Mouse (Mus musculus) testis, postnatal 14 days (tissue): ENCODE data around the gene Arhgef2.

Source experiments
- DNase-seq: peaks from one replicate; pipeline ENCODE4 v3.0.0; 2021; ENCODE audit warnings: low spot score

Arhgef2 gene

GRCm38 (mm10) chr3:88621537-88622112, 15.9 kb downstream of the Arhgef2 start:
- peak; percentile 45 for DNase-seq

DNA sequence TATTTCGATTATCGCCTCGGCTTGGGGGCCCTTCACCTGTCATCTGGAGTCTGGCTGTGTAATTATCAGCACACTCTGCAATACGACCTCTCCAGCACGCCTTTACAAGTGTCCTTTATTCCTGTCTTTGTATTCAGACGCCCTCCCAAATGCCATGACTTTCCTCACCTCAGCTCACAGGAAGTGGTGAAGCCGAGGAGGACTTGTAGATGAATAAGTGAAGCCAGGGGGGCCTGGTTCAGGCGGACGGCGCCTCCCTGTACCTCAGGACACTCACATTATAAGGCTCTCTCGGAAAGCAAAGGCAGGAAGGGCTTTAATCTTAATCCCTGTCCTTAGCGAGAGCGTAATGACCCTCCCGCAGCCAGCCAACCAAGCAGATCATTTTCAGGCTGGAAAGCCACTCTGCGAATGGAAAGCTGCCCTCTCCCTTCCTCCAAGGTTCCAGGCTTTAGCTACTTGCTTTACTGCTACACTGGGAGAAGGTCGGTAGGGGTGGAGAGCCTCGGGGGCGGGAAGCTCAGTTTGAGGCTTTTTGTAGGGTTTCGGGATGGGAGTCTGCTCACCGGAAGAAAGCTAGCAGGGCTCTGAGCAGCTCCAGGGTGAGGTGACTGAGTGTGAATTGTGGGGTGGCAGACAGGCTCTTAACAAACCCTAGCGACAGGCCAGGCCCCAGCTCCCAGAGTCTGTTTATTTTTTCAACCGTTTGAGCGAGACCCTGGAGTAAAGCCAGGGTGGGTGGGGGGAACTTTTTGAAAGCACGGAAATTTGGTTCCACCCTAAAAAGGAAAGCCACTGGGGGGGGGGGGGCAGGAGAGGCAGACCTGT, 16.6 kb downstream of the Arhgef2 start:
- no peak for DNase-seq

DNA sequence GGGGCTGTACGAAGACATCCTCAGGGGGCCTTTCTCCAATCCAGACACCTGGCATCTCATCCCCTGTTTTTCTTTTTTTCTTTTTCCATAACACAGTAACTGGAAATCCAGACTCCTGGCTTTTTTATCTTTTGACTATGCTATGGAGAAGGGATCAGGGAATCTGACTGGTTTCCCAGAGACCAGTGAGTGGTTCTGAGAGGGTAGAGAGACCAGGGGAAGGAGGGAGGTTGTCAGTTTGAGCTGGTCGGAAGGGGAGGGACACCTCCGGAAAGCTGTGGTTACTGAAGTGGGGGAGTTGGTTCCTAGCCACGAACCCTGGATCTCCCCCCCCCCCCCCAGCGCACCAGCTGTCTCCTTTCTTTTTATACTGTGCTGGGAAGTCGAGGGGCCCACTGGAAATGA, 17.2 kb downstream of the Arhgef2 start:
- no peak for DNase-seq

- no peak for DNase-seq
Observed at GRCm38 (mm10) chr3:88623346-88624135, 17.8 kb downstream of the Arhgef2 start.

DNA sequence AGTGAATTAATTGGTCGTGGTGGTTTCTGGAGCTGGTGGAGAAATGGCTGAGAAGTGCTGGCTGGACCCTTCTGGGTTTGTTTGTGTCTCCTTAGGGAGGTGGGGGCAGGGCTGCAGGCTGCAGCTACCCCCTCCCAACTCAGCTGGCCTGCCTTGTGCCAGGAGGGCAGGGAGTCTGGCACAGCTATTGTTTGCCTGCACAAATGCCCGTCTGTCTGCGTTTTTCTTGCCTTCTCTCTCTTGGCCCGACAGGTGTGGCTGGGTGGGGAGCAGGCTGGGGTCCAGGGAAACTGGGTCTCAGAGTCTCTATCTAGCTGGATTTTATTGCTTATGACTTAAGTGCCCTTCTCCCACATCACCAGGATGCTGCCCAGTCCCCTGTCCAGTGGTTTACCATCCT, 18.6 kb downstream of the Arhgef2 start:
- no peak for DNase-seq

- no peak for DNase-seq
Observed at GRCm38 (mm10) chr3:88624951-88625350, 19.2 kb downstream of the Arhgef2 start.

- no peak for DNase-seq
Observed at GRCm38 (mm10) chr3:88625531-88625930, 19.8 kb downstream of the Arhgef2 start.

- no peak for DNase-seq
Observed at GRCm38 (mm10) chr3:88626316-88626715, 20.6 kb downstream of the Arhgef2 start.

- DNase-seq, result peak; percentile 54
Observed at GRCm38 (mm10) chr3:88627114-88627513, 21.3 kb downstream of the Arhgef2 start.

- no peak for DNase-seq
Observed at GRCm38 (mm10) chr3:88627535-88627934, 21.8 kb downstream of the Arhgef2 start.

- DNase-seq, result no peak
Observed at GRCm38 (mm10) chr3:88628766-88629165, 23.0 kb downstream of the Arhgef2 start.

DNA sequence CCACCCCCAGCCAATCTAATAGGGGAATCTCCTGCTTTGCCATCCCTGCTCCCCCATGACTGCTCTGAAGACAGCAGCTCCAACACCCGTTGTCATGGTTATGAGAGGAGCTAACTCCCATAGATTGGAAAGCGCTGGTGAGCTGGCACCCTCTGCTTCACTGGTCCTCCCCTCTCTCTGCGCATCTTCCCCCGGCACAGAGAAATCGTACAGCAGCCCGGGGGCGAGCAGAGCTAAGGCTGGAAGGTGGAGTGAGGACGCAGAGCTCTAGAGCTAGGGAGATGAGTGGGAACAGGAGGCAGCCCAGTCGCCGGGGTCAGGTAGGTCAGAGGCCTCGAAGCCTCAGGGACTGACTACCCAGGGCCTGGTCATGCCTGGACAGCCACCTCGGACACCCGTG, 23.5 kb downstream of the Arhgef2 start:
- DNase-seq, result no peak

DNA sequence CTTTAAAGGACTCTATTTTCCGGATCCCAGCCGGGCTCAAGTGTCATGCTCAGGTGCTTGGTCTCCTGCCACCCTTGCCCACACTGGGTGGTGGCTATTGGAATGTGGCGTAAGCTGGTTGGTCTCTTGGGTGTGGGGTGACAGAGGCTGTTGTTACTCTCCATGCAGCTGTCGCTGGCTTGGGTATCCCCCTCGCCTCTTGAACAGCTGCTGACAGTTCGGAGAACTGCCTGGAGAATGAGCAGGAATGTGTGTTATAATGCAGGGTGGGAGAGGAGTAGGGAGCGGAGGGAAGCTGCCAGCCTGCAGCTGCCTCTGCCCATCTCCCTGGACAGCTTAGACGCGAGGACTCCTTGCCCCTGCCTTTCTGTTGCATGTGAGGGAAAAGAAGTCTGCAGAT, 24.3 kb downstream of the Arhgef2 start:
- DNase-seq, result no peak

DNA sequence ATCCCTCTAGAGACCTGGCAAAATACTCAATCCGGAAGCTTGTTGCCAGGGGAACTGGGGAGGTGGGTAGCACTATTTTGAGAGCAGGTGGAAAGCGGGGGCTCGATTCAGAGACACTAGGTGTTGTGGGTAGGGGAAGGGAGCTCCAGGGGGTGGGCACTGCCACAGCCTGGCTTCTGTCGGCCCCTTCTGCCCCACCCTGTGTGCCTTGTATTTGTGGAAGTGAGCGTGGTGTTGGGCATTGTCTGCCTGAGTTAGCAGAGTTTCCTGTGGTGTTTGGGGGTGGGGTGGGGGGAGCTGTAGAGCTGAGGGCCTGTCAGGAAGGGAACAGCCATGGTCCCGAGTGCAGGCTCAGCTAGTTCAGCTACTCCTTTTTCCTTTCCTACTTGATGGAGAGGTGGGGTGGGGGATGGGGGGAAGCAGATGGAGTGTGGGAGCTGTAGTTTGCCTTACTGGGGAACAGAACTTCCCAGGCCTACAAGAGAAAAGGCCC, 25.1 kb downstream of the Arhgef2 start:
- DNase-seq, result no peak

DNA sequence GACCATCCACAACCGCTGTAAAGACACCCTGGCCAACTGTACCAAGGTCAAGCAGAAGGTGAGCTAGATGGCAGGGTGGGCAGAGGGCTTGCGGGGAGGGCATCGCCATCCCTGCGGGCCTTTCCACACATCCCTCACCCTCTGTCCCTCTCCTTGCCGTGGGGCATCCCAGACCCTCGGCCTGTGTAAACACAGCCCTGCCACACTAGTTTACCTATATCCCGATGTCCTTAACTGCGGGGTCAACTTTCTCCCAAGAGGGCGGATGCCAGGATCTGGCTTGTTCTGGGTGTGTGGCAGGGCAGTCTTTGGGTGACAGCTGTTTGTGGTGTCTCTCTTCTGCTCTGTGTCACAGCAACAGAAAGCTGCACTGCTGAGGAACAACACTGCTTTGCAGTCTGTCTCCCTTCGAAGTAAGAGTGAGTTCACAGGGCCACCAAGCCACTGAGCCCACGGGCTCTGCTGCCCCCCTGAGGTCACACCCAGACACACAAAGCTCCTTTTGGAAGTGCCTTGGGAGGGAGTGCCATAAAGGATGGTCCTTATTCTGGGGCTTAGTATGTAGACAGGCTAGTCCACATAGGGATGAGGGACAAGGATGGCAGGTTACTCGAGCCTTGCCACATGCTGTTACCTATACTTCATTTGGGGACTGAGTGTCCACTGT, 26.3 kb downstream of the Arhgef2 start:
- DNase-seq, result no peak

DNA sequence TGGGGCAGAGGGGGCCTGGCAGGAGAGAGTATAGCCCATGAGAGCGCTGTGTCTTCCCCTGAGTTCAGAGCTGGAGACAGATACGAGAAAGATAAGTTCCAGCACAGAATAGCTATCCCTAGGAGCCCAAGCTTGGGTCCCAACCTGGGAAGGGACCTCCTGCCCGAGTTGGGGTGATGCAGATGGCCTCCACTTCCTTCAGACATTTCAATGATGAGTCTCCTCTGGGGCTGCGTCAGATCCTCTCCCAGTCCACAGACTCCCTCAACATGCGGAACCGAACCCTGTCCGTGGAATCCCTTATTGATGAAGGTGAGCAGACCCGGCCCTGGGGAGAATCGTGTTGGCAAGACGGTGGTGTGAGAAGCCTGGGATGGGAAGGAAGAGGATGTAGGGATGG, 27.3 kb downstream of the Arhgef2 start:
- no peak for DNase-seq

- DNase-seq, result no peak
Observed at GRCm38 (mm10) chr3:88635506-88636275, 29.9 kb downstream of the Arhgef2 start.

DNA sequence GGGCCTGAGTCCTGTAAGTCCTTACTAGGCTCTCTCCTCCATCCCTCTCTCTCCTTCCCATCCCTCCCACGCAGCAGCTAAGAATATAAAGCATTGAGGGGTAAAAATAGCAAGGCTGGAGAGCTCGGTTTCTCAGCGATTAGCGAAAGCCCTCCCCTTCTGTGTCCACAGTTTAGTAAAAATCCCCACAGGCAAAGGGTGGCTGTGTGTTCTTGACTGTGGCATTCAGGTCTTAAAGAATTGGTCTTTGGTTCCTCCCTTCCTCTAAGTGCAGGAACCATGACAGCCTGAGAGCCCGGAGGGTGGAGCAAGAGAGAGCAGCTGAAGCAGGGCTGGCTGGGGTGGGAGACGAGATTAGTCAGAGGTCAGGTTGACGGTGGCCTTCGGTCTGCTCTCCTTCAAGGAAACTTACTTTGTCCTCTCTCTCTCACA, 30.8 kb downstream of the Arhgef2 start:
- DNase-seq, result peak; percentile 62

- no peak for DNase-seq
Observed at GRCm38 (mm10) chr3:88637134-88637533, 31.4 kb downstream of the Arhgef2 start.

DNA sequence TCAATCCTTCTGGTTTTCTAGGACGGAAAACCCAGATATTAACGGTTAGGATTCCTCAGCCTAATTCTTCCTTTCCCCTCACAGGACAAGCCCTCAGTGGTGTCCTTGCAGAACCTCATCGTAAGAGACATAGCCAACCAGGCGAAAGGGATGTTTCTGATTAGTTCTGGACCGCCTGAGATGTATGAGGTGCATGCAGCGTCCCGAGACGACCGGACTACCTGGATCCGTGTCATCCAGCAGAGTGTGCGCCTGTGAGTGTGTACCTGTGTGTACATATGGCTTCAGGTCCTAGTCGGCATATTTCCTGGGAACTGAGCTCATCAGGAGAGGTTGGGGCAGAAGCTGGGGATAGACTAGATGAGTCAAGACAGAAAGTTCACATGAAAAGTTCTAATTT, 33.5 kb downstream of the Arhgef2 start:
- no peak for DNase-seq

GRCm38 (mm10) chr3:88640676-88641075, 34.9 kb downstream of the Arhgef2 start:
- DNase-seq, result no peak
